Mouse (Mus musculus) ovary, adult 18-20 months (tissue): ENCODE data around the gene Oxgr1.

Experiments
- DNase-seq: peaks from one replicate; pipeline ENCODE4 v3.0.0; 2022; ENCODE audit warnings: low spot score, mixed read lengths

Oxgr1 gene

GRCm38 (mm10) chr14:119980698-119981235, 61.5 kb downstream of the Oxgr1 start:
- DNase-seq = no peak
